Mouse (Mus musculus) urinary bladder, postnatal 14 days (tissue): ENCODE measurements around the gene Hps4.

ENCODE experiments used
- DNase-seq: peaks from one replicate; pipeline ENCODE4 v3.0.0; 2021; ENCODE audit warnings: low spot score

Gene Hps4

GRCm38 (mm10) chr5:112324637-112325545, 18.0 kb upstream of the Hps4 start:
- DNase-seq: peak; percentile 56

DNA sequence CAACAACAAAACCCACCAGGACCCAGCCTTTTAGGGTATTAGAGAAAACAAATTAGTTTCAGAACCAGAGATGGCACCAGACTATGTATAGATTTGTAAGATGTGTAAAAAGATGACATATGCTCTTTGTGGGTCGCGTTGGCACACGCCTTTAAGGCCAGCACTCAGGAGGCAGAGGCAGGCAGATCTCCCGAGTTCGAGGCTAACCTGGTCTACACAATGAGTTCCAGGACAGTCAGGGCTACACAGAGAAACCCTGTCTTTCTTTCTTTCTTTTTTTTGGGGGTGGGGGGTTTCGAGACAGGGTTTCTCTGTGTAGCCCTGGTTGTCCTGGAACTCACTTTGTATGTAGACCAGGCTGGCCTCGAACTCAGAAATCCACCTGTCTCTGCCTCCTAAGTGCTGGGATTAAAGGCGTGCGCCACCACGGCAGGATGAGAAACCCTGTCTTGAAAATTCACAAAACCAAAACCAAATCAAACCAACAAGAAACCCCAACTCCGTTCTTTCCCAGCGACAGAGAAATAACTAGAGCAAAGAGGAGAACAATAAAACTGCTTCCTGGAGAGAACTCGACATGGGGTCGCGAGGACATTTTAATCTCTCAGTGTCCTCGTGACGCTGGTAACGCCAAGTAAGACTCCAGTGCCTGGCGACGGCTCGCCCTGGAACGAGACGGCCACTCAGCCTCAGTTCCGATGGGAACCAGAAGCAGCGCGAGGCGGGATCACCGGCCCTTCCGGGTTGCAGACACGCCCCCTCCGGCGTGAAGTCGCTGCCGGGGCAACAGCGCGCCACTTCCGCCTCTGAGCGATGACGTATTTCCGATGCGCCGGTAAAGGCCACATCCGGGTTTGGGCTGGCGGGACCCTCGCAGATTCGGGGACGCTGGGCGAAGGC, 17.1 kb upstream of the Hps4 start, which contains the start of gene Tfip11:
Gene Tfip11 (plus strand): TSS at position 813 of the 900 bp plus-strand sequence.
- DNase-seq: peak; percentile 96

DNA sequence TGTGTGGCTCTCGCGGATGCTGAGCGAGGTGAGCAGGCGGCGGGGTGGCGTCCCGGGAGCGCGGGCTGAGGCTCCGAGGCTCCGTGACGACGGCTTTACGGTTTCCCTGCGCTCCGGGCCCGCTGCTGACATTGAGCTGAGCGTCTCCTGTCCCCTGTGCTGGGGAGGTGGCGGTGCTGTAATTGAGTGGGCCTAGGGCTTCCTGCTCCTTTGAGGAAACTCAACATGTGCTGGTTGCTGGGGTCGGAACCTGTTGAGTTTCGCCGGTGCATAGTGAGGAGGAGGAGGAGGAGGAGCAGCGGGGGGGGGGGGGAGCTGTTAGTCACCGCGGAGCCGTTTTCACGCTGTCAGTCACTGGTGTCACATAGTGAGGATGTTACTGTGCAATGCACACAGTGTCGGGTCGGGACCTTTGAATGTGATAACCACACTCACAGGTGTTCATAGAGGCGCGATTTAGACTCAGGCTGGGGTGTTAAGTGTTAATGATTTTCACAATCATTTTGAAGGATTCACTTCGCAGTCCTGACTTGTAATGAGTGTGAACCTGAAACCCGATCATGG, 16.4 kb upstream of the Hps4 start:
- no peak for DNase-seq

DNA sequence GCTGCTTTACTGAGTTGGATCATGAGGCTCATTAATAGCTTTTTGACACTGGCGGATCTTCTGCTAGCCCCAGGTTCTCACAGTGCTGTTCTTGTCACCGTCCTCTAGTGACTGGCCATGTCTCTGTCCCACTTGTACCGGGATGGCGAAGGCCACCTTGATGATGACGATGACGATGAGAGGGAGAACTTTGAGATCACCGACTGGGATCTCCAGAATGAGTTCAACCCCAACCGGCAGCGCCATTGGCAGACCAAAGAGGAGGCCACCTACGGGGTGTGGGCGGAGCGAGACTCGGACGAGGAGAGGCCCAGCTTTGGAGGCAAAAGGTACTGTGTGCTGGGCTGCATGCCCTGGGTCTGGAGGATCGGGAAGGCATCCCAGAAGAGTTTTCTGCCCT, 15.0 kb upstream of the Hps4 start:
- no peak for DNase-seq

- DNase-seq: no peak
These were observed 12.9 kb upstream of the Hps4 start for GRCm38 (mm10) chr5:112329805-112330564.

GRCm38 (mm10) chr5:112335473-112335872, 7.4 kb upstream of the Hps4 start:
- DNase-seq: peak; percentile 47

- no peak for DNase-seq
These were observed 5.9 kb upstream of the Hps4 start for GRCm38 (mm10) chr5:112337004-112337403.

- DNase-seq: no peak
These were observed 3.7 kb upstream of the Hps4 start for GRCm38 (mm10) chr5:112339215-112339614.

- DNase-seq: no peak
These were observed 317 bp downstream of the Hps4 start for GRCm38 (mm10) chr5:112343205-112343595.

DNA sequence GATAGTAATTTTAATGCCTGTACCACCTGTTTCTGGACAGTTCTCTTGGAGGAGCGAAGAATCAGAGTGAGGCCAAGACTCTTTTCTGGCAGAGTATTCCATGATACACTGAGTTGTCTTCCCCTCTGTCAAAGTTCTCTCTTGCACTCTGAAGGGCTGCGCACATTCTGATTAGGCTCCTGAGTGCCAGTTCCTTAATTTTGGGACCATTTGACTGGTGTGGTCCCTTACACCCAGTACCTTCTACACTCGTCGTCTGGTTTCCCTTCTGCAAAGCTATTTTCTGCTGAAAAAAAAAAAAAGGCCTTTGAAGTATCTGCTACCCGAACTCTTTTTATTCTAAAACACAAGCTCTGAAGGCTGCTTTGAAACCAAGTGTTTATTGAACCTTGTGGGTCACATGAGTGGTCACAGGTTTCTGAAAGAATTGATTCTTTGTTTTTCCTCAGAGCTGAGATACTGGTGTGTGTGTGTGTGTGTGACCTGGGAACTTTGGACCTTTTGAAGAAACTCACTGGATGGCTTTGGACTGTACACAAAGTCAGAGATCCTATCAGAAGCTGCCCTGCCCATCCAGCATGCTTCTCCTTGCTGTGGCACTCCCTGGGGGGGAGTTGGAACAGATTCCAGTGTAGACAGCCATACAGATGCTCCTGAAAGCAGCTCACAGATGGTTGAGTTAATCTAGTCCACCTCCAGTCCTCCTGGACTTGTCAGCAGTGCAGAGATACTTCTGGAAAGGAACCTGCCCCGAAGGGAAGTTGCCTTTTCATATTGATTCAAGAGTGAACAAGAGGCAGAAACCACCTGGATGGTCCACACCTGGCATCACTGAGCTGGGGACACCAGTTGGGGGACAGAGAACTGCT, 1.4 kb downstream of the Hps4 start:
- no peak for DNase-seq

- DNase-seq: no peak
These were observed 3.5 kb downstream of the Hps4 start for GRCm38 (mm10) chr5:112346211-112346965.

DNA sequence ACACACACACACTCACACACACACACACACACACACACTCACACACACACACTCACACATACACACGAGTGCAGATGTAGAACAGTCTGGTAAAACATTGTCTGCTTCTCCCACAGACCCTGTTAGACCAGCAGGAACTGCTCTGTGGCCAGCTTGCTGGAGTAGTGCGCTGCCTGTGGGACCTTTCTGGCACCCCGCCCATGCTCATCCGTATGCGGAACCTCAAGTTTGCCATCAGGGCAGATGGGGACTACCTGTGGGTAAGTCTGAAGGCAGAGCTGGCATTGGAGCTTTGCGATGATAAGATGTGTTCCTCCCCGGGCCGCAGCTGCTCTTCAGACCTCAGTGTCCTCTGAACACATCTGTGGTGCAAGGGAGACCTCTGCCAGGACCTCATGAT, 6.3 kb downstream of the Hps4 start:
- DNase-seq: no peak

DNA sequence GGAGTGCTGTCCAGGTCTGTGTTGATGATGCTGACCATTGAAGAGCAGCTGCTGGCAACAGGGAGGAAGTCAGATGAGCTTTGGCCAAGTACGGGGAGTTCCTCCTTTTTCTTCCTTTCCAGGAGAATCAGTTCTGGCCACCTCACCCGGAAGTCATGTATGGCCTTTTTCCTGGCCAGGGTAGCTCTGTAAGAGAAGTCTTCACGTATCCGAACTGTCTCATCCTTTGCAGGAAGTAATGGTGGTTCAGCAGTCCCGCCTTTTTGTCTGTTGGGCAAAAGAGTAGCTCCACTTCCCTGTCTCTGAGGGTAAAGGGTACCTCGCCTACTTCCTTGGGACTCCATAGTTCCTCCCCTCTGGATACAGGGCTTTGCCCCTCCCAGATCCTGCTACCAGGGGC, 12.6 kb downstream of the Hps4 start:
- no peak for DNase-seq

DNA sequence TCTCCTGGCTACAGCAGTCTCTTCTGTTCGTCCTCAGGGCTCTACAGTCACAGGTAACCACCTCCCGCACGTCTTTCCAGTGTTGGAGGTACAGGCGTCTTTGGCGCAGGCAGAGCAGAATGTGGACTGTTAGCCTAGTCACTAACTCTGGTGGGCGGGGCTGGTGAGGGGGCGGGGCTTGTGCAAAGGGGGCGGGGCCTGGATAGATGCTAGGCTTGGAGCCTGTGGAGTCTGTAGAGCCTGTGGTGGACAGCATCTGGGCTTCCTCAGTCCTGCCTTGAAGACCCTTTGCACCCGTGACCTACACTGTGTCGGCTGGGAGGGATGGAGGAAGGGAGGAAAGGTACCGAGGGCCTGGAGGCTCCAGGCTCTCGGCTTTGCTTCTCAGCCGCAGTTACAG, 13.0 kb downstream of the Hps4 start, which contains the start of gene Gm6583:
Gene Gm6583 (minus strand): TSS at position 124 of the 400 bp plus-strand sequence.
- DNase-seq: no peak

GRCm38 (mm10) chr5:112356322-112356721, 13.4 kb downstream of the Hps4 start:
- DNase-seq: no peak

- DNase-seq: no peak
These were observed 16.6 kb downstream of the Hps4 start for GRCm38 (mm10) chr5:112359520-112359919.

DNA sequence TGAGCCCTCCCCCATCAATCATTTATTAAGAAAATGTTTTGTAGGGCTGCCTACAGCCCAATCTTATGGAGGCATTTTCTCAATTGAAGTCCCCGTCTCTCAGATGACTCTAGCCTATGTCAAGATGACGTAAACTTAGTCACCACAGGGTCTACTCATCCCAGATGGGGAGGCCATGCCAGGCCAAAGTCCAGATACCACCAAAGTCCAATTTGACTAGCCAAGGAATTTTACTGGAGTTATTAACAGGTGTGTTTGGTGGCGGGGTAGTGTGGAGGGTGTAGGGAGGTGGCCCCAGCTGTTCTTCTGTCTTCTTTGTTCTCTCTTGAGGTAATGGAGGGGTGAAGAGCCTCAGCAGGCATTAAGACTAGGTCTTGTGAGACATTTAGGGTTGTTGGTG, 17.2 kb downstream of the Hps4 start:
- DNase-seq: no peak

DNA sequence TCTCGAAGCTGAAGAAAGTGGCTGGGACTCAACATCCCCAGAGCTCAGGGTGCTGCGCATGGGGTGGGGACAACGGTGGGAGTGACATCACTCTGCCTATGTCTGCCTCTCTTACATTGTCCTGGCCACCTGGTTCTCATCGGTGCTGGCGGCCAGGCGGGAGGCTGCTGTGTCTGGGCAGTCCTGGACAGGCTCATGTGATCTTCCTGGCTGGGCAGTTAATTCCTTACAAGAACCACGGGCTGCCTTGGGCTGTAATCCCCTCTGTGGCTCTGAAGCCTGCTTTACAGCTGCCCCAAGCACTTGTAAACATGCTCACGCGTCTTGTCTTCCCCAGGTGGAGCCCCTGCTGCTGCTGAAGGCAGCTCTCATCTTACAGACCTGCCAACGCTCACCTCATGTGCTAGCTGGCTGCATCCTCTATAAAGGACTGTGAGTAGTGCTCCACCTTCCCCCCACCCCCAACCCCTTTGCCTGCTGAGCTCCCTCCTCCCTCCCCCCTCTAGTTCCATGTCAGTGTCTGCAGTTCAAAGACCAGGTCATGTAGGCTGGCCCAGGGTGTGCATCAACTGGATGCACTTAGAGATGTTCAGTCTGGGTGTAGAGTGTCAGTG, 21.4 kb downstream of the Hps4 start:
- no peak for DNase-seq

- no peak for DNase-seq
These were observed 24.0 kb downstream of the Hps4 start for GRCm38 (mm10) chr5:112366879-112367278.
